Mouse (Mus musculus) fat pad, adult 2 months (tissue): ENCODE data around the gene Adamtsl1.
A peak's percentile ranks its signal among the peaks of the same experiment; 100 is the strongest.

Source experiments
- DNase-seq: peaks from one replicate; pipeline ENCODE4 v3.0.0-alpha.2; 2011; ENCODE audit warnings: low read depth, low spot score; ENCODE audit errors: extremely low read depth

The Adamtsl1 gene

DNA sequence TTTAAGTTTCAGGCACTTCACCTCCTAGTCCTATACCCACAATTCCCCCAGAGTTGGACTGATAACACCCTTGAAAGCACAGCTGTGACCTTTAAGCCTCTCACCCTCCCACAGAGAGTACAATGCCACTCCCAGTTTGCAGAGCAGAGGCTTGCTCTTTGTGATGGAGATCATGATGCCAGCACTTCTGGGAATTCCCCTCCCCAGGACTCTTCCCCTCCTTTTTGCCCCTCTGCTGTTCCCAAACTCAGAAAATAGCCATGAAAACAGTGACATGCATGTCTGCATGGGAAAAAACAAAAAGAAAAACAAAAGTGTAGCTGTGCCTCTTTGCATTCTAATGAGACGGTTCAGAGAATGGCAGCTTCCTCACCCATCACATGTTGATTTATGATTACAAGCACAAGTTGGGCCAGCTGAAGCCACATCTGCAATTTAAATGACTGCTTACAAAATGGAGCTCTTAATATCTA, 669.8 kb downstream of the Adamtsl1 start:
- no peak for DNase-seq

DNA sequence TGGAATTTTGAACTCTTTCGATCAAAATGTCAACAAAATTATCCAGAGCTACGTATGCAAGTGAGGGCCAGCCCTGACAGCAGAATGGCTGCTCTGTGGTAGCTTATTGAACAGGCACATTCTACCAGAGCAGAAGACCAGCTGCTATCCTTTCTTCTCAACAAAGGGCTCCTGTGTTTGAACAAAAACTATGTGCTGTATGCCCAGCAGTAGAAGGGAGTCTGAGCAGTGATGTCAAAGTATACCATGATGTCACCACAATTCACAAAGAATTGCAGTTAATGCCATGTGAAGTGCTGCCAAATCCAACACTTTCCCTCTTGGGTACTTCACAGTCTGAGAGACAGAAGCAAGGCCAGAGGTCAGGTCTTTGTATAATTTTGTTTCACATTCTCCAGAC, 675.9 kb downstream of the Adamtsl1 start:
- DNase-seq = no peak

- no peak for DNase-seq
Observed at GRCm38 (mm10) chr4:86191195-86191594, 677.2 kb downstream of the Adamtsl1 start.

DNA sequence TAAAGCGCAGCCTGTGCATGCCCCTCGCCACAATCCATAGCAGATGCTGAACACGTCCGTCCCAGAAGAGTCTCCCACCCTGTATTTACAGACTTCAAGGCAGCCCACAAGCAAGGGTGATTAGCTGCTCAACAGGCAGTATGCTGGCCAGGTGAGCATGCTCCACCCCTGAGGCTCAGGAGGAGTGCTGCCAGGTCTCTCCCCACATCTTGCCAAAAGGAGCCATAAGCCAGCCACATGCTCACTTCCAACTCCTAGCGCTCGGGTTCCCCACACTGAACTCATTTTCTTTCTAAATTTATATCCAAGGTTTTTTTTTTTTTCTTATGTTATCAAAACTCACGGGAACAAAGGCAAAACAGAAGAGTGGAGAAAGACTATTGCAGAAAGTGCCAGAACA, 687.8 kb downstream of the Adamtsl1 start:
- DNase-seq = no peak

DNA sequence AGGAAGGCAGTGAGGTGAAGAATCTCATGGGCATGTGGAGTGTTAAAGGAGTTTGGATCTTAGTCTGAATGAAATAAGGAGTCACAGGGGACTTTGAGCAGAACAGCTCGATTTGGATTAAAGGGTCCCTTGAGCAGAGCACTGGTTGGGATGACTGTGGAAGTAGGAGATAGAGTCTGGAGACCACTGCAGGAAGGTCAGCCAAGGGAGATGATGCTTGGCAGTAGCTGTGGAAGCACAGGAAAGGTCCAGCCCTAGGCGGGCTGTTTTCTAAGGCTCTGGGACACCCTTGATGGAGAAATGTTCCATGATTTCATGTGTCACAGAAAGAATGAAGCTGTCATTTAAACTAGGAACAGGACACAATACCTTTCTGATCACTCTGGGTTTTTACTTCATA, 689.3 kb downstream of the Adamtsl1 start:
- DNase-seq = no peak

DNA sequence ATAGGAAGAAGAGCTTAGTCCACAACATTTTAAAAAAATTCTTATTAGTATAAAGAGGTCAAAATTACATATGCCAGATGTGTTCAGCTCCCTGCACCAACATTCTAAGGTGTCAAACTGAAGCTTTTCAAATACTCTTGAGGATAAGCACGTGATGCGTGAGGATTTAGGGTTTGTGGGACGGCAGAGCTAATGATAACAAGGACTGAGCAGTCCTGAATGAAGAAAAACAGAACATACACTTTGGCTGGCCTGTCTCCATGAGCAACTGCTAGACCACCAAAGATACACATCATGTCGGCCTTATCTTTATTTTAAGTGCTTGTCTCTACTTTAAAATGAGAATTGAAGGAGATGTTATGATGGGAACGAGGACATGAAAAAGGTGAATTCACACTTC, 710.9 kb downstream of the Adamtsl1 start:
- no peak for DNase-seq

DNA sequence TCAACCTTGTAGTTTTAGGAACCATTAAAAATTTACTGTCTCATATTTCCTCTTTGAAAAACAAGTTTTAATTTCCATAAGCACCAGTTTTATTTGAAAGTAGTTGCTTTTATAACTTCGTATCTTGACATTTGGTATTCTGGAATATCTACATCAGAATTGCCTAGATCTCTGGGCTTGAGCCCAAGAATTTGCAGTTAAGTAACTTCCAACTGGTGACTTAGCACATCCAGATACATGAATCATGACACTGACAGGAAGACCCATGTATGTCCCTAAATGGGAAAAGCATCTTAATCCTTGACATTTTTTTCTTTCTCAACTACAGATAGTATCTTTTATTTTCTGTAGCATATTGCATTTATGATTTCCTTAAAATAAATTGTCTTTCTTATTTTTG, 713.1 kb downstream of the Adamtsl1 start:
- no peak for DNase-seq

- DNase-seq = no peak
Observed at GRCm38 (mm10) chr4:86233197-86233596, 719.2 kb downstream of the Adamtsl1 start.

DNA sequence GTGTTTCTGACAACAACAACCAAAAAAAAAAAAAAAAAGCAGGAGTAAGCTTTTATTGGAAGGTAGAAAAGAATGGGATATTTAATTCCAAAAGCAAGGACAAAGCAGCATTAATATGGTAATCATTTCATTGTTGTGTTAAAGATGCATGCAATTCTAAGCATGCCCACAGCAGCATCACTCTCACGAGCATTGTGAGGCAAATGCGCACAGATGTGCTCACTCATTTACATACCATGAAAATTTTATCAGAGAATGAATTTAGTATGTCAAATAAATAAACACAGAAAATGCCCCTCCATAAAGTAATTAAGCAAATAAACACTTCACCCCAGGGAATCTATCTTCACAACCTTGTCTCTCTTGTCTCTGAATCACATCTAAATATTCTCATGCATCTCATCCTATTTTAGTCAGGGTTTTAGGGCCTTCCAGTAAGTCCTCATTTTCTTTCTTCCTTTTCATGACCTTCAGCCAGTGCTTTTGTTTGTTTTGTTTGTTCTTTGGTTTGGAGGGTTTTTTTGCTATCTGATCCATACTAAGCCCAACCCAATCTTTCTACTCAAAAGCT, 728.0 kb downstream of the Adamtsl1 start:
- no peak for DNase-seq

- DNase-seq = no peak
Observed at GRCm38 (mm10) chr4:86270085-86270484, 756.1 kb downstream of the Adamtsl1 start.

DNA sequence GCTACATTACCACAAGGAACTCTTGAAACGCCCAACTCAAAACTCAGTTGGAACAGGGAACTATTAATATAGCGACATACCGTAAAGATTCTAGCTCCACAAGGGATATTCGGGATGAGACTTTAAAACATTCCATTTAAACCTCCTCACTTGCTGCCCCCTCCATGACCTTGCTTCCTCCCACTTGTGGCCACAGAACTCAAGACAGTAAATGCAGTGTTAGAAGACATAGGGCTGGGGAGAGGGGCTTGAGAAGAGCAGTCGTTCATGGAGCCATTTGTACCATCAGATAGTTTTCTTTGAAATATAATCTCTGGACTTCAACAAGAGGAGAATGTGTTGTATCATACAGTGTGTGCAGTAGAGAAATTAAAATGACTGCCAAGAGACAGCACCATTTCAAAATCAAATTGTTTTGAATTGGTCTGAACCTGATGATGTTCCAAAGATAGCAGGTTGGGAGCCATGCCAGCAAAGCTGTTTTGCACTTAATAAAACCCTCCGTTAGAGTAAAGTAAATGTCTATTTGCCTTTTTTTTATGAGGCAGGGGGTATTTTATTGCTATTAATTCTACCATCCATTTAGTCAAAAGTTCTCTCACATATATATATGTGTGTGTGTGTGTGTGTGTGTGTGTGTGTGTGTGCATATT, 759.9 kb downstream of the Adamtsl1 start:
- no peak for DNase-seq

DNA sequence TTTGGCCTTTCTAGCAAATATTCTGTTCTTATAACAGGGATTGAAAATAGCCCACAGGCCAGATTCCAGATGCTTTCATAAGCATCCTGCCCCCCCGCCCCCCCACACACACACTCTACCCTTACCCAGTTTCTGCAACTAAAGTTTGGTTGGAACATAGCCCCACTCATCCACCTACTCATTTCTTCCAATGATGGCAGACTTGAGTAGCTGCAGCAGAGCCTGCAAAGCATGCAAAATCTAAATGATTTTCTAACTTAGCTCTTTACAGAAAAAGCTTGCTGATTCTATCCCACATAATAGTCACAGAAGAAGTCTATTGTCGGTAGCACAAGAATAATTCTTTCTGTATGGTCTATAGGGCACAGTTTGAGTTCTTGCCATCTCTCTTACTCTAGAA, 760.7 kb downstream of the Adamtsl1 start:
- no peak for DNase-seq

DNA sequence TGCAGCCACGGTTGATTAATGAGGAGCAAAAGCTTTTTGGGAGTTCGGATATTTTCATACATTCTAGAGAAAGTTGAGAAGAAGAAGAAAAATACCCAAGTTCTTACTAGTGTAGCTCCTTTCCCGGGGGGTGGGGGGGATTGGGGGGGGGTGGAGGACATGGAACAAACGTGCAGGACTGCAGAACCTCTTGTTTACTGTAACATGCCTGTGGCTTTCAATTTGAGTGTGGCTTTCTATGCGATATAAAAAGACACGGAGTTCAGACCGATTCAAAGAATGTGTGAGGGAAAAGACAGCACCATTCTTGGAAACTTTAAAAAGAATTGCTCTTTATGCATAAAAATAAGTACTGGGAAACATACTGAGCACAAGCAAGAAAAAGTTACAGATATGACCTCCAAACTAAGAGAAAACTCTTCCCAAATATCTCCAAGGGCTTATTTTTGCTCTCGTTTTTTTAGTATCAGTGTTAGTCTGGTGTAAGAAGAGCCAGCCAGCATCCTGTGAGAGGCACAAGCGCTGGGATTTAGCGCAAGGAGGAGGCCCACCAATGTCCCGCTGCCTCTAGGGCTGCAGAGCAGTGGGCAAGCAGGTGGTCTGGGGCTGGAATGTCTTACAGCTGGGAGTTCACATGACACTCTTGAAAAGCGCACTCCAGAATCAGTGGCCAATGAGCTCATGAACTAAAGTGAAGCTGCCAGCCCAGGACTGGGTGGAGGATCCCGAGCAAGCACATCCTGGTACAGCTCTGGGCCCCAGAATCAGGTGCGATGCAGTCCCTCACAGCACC, 762.2 kb downstream of the Adamtsl1 start:
- DNase-seq = no peak

- no peak for DNase-seq
Observed at GRCm38 (mm10) chr4:86278546-86278945, 764.6 kb downstream of the Adamtsl1 start.

DNA sequence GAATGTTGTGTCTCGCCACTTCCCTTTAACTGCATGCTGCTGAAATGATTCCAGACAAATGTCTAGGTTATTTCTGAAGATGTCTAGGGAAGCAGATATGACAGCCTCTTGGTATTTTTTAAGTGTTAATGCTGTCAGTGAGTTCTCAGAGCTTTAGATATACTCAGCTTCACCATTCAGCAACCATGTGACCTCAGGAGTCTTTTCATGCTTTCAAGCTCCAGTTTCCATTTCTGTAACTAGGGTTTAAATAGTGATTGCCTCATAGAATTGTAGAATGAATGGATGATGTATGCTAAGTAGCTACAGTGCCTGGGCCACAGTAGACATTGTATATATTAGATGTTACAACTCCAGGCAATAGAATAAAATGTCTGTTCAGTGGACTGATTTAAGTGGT, 772.6 kb downstream of the Adamtsl1 start:
- no peak for DNase-seq

GRCm38 (mm10) chr4:86288264-86288663, 774.3 kb downstream of the Adamtsl1 start:
- no peak for DNase-seq

DNA sequence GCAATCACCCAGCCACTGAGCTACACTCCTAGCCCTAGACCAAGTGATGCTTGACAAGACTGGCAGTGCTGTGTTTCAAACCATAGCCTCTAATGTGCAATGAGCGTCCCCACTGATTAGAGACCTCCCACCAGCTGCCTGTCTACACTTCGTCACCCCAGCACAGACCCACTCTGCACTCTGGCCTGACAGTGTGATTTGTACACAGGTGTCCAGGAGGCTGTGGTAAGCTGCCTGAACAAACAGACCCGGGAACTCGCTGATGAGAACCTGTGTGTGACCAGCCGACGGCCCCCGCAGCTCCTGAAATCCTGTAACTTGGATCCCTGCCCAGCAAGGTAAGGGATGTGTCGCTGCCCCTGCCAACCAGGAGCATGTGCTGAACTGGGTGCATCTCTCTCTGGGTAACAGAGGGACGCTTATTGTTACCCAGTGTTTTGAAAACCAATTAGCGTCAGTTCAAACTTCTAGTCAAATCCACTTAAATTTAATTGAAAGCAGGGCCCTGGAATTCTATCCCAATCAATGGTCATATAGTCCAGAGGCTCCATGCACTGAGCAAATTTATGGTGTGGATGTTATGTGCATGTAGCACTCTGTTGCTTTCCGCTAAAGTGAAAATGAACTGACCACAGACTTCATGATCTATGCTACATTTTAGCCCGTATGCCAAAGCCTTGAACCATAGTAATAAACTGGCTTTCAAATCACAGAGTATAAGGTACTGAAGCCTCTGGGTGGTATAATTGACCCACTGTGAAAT, 775.7 kb downstream of the Adamtsl1 start:
- no peak for DNase-seq

DNA sequence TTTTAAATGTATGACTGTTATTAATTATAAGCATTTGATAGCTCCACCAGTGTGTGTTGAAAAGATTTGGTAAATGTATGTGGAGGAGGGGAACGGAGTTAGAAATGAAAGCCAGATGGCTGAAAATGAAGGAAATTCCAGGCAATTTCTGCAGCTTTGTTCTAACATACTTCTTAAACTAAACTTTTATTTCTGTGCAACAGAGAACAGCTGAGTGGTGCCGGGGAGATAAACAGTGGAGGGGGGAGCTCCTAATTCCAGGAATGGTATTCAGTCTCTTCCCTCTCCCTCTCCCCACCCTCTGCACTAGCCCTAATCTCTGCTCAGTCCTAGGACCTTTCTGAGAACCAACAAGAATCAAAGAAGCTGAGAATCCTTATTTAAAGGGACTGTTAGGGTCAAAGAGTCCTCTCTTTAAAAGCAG, 780.9 kb downstream of the Adamtsl1 start:
- no peak for DNase-seq

DNA sequence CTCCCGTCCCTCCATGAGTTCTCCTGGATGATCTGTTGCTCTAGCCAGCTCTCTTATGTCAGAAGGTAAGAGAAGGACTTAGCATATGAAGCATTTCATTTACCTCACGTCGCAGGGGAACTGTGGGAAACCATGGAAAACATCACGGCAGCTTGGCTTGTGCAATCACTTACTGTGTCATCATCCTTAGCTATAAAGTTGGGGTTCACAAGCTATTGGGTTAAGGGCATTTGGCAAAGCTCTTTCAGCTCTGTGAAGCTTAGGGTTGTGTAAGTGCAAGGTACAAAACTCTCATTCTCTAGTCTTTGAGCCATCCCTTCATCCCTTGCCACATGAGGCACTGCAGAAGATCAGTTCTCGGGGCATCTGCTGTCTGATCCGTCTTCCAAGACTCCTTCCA, 787.5 kb downstream of the Adamtsl1 start:
- peak; percentile 63 for DNase-seq

GRCm38 (mm10) chr4:86302095-86302494, 788.1 kb downstream of the Adamtsl1 start:
- no peak for DNase-seq

GRCm38 (mm10) chr4:86306753-86307152, 792.8 kb downstream of the Adamtsl1 start:
- peak; percentile 63 for DNase-seq
